Comparison of ENCODE assay signal across 13 mouse cellular contexts in the genomic region with DNA sequence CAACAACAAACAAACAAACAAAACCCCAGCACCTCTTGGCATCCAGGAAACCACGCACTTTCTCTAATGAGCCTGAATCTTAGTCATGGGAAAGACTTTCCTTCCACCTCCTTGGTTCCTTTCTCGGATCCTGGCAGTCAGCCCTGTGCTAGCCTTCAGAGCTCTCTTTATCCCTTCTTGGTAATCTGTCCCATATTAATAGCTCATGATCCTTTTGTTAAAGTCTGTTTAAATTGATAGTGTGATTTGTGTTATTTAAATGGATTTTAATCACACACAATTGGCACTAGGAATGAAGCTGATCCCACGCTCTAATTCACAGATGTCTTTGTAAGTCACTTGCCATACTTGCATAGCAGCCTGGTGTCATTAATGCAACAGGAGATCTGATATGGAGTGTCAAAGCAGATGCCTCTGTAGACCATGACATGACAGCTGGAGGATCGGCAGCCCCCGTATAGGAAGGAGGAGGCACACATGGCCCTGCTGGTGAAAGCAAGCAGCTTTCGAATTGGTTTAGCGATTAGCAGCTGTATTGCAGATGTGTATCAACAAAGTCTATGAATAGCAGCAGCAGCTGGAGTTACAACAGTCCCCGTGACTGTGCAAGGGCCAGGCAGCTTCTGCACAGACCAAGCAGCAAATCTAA. TPM values are rescaled to one million over a fixed set of nuclear protein-coding genes. Genes with fewer than 3 reads are reported as not detected.
DNase-seq lines count a peak whose midpoint lies in the region; ATAC-seq and TF ChIP-seq lines count a peak whose summit lies in the region.
"Had no signal": no experiment of that assay in that cellular context is flagged by ENCODE, and none has a peak within 500 bp of the region (broad histone marks: within the 10 kb centered on the region; RNA-seq: fewer than 3 reads in every experiment).

No protein-coding gene starts in this region.

- TF ChIP-seq CTCF in stomach, postnatal 0 days (IDR thresholded peaks at IDR 0.05; ENCODE audit: low read depth) = no peak

- no peaks in the 10 kb centered on the region for H3K27me3 ChIP-seq in forebrain, embryonic 16.5 days (replicated peaks; ENCODE audit: control insufficient read depth, insufficient read depth, low read length)
- H3K27me3 ChIP-seq in forebrain, embryonic 11.5 days (ENCODE audit: control insufficient read depth, insufficient read depth, low read length) = no peaks in the 10 kb centered on the region
- H3K27me3 ChIP-seq in stomach, embryonic 15.5 days (replicated peaks) = no peaks in the 10 kb centered on the region
- no peaks in the 10 kb centered on the region for H3K27me3 ChIP-seq in stomach, postnatal 0 days (ENCODE audit: control insufficient read depth, insufficient read depth, low read length)
- H3K27me3 ChIP-seq in stomach, embryonic 16.5 days (ENCODE audit: control insufficient read depth, insufficient read depth, low read length) = no peaks in the 10 kb centered on the region
- H3K27me3 ChIP-seq: hindbrain, embryonic 13.5 days; neural tube, embryonic 13.5 days; Patski had no signal

- no peak for DNase-seq in forebrain, embryonic 11.5 days (ENCODE audit: low spot score)
- no peak for DNase-seq in stomach, postnatal 0 days (ENCODE audit: low spot score)
- DNase-seq in layer of hippocampus, adult 9-10 months (ENCODE audit: low spot score) = peak; percentile 50
- DNase-seq in heart, adult 18-20 months = no peak

- H3K4me3 ChIP-seq in forebrain, embryonic 16.5 days (replicated peaks; ENCODE audit: low read length) = no peak overlapping the region
- no peak overlapping the region for H3K4me3 ChIP-seq in forebrain, embryonic 11.5 days (ENCODE audit: low read depth, low read length)
- no peak overlapping the region for H3K4me3 ChIP-seq in stomach, embryonic 15.5 days (replicated peaks)
- H3K4me3 ChIP-seq in stomach, postnatal 0 days (ENCODE audit: low read depth, low read length) = no peak overlapping the region
- no peak overlapping the region for H3K4me3 ChIP-seq in stomach, embryonic 16.5 days (replicated peaks; ENCODE audit: low read length)
- H3K4me3 ChIP-seq: hindbrain, embryonic 13.5 days; neural tube, embryonic 13.5 days had no signal

- WGBS in forebrain, embryonic 16.5 days = 41% methylated on average over 8 of the region's 8 CpGs
- 84% methylated on average over 8 of the region's 8 CpGs for WGBS in forebrain, embryonic 11.5 days
- 48% methylated on average over 8 of the region's 8 CpGs for WGBS in stomach, embryonic 15.5 days
- 46% methylated on average over 8 of the region's 8 CpGs for WGBS in stomach, postnatal 0 days
- WGBS in stomach, embryonic 16.5 days = 49% methylated on average over 8 of the region's 8 CpGs

- H3K9ac ChIP-seq in forebrain, embryonic 16.5 days (replicated peaks; ENCODE audit: low read depth, low read length) = no peak overlapping the region
- no peak overlapping the region for H3K9ac ChIP-seq in forebrain, embryonic 11.5 days (ENCODE audit: low read length)
- no peak overlapping the region for H3K9ac ChIP-seq in stomach, embryonic 15.5 days
- no peak overlapping the region for H3K9ac ChIP-seq in stomach, postnatal 0 days (ENCODE audit: low read length)
- H3K9ac ChIP-seq in stomach, embryonic 16.5 days (ENCODE audit: low read length) = no peak overlapping the region
- H3K9ac ChIP-seq: hindbrain, embryonic 13.5 days; liver, embryonic 14.5 days; neural tube, embryonic 13.5 days had no signal

- no peak overlapping the region for H3K4me2 ChIP-seq in forebrain, embryonic 16.5 days (ENCODE audit: low read length)
- no peak overlapping the region for H3K4me2 ChIP-seq in forebrain, embryonic 11.5 days (ENCODE audit: low read depth, low read length, severe bottlenecking)
- no peak overlapping the region for H3K4me2 ChIP-seq in stomach, embryonic 15.5 days
- no peak overlapping the region for H3K4me2 ChIP-seq in stomach, postnatal 0 days (replicated peaks; ENCODE audit: low read depth)
- no peak overlapping the region for H3K4me2 ChIP-seq in stomach, embryonic 16.5 days (ENCODE audit: low read depth, low read length)
- H3K4me2 ChIP-seq: hindbrain, embryonic 13.5 days; neural tube, embryonic 13.5 days had no signal

- H3K36me3 ChIP-seq in forebrain, embryonic 16.5 days (ENCODE audit: control insufficient read depth, insufficient read depth) = no peaks in the 10 kb centered on the region
- H3K36me3 ChIP-seq in forebrain, embryonic 11.5 days (ENCODE audit: control insufficient read depth, insufficient read depth, low read length) = no peaks in the 10 kb centered on the region
- H3K36me3 ChIP-seq in stomach, embryonic 15.5 days = no peaks in the 10 kb centered on the region
- no peaks in the 10 kb centered on the region for H3K36me3 ChIP-seq in stomach, postnatal 0 days (ENCODE audit: control insufficient read depth, insufficient read depth, low read length)
- no peaks in the 10 kb centered on the region for H3K36me3 ChIP-seq in stomach, embryonic 16.5 days (ENCODE audit: control insufficient read depth, insufficient read depth, low read length)
- H3K36me3 ChIP-seq: hindbrain, embryonic 13.5 days; neural tube, embryonic 13.5 days had no signal

- H3K27ac ChIP-seq in forebrain, embryonic 16.5 days (ENCODE audit: low read length) = no peak overlapping the region
- no peak overlapping the region for H3K27ac ChIP-seq in forebrain, embryonic 11.5 days (ENCODE audit: low read depth, low read length)
- no peak overlapping the region for H3K27ac ChIP-seq in stomach, embryonic 15.5 days
- H3K27ac ChIP-seq in stomach, postnatal 0 days (replicated peaks) = no peak overlapping the region
- H3K27ac ChIP-seq in stomach, embryonic 16.5 days (ENCODE audit: low read length) = no peak overlapping the region
- H3K27ac ChIP-seq: hindbrain, embryonic 13.5 days; kidney, postnatal 0 days; liver, embryonic 14.5 days; neural tube, embryonic 13.5 days had no signal

- no peaks in the 10 kb centered on the region for H3K9me3 ChIP-seq in forebrain, embryonic 16.5 days (ENCODE audit: control insufficient read depth, low read length)
- no peaks in the 10 kb centered on the region for H3K9me3 ChIP-seq in forebrain, embryonic 11.5 days (ENCODE audit: control insufficient read depth, low read length)
- no peaks in the 10 kb centered on the region for H3K9me3 ChIP-seq in stomach, embryonic 15.5 days
- H3K9me3 ChIP-seq in stomach, postnatal 0 days (ENCODE audit: control insufficient read depth, low read length) = no peaks in the 10 kb centered on the region
- H3K9me3 ChIP-seq in stomach, embryonic 16.5 days (replicated peaks; ENCODE audit: control insufficient read depth, low read length) = no peaks in the 10 kb centered on the region
- H3K9me3 ChIP-seq: hindbrain, embryonic 13.5 days; neural tube, embryonic 13.5 days had no signal

- TF ChIP-seq EP300 in stomach, postnatal 0 days (optimal IDR thresholded peaks at IDR 0.05) = no peak

- H3K4me1 ChIP-seq in forebrain, embryonic 16.5 days (replicated peaks; ENCODE audit: control insufficient read depth, insufficient read depth, low read length) = no peaks in the 10 kb centered on the region
- no peaks in the 10 kb centered on the region for H3K4me1 ChIP-seq in forebrain, embryonic 11.5 days (replicated peaks; ENCODE audit: control insufficient read depth, insufficient read depth, low read length)
- H3K4me1 ChIP-seq in stomach, embryonic 15.5 days = no peaks in the 10 kb centered on the region
- H3K4me1 ChIP-seq in stomach, postnatal 0 days (replicated peaks; ENCODE audit: control insufficient read depth, insufficient read depth) = no peaks in the 10 kb centered on the region
- 0 out of 2 replicates have a peak, but pooled peaks cover 3% of the 10 kb centered on the region for H3K4me1 ChIP-seq in stomach, embryonic 16.5 days (ENCODE audit: control insufficient read depth, insufficient read depth, low read length)
- H3K4me1 ChIP-seq: hindbrain, embryonic 13.5 days; neural tube, embryonic 13.5 days had no signal

- peak; percentile 61; the same call in 1 of the 2 replicates for ATAC-seq in forebrain, embryonic 16.5 days
- ATAC-seq in forebrain, embryonic 11.5 days (replicated peaks; ENCODE audit: low FRiP score) = no peak
- 0 out of 2 replicates have a peak, but pooled peaks have one; percentile 22 for ATAC-seq in stomach, embryonic 15.5 days (ENCODE audit: insufficient read depth, low FRiP score, low read depth)
- no peak for ATAC-seq in stomach, postnatal 0 days (ENCODE audit: low FRiP score, low TSS enrichment)
- peak; percentile 56 for ATAC-seq in stomach, embryonic 16.5 days (ENCODE audit: insufficient read depth, low FRiP score)
- no peak for ATAC-seq in inflammation-experienced regulatory T-cells, adult 6 months

RNA-seq across cellular contexts. Expression of a gene that starts 31.4 kb away (rescaled TPM):
- polyA plus RNA-seq in forebrain, embryonic 16.5 days (2015; fragmentation: Nextera tagmentation; extraction: Ambion mirVana) = 3.9 and 4.7 TPM in 2 replicates
- polyA plus RNA-seq in forebrain, embryonic 11.5 days (2014; fragmentation: Nextera tagmentation; extraction: Ambion mirVana) = 4.2 and 5.3 TPM in 2 replicates
- 2.2 TPM in 2 replicates for polyA plus RNA-seq in stomach, embryonic 15.5 days (2015; fragmentation: Nextera tagmentation; extraction: Ambion mirVana)
- polyA plus RNA-seq in stomach, postnatal 0 days (2015; fragmentation: Nextera tagmentation; extraction: Ambion mirVana) = 0.98 and 1.1 TPM in 2 replicates
- 2.4 TPM in 2 replicates for polyA plus RNA-seq in stomach, embryonic 16.5 days (2015; fragmentation: Nextera tagmentation; extraction: Ambion mirVana)
- 1 to 10 TPM in 2 of 3 experiments, under 1 TPM in 1; 0.86 to 2.4 (median 1.4) TPM for polyA plus RNA-seq in inflammation-experienced regulatory T-cells, adult 6 months (2017; shearing (Covaris generic))
- under 1 TPM; 0.49 to 0.62 TPM for total RNA-seq in heart, adult 18-20 months (2021)

RNA-seq across cellular contexts. Expression of a gene that starts 31.7 kb away (rescaled TPM):
- 455 and 506 TPM in 2 replicates for polyA plus RNA-seq in forebrain, embryonic 16.5 days (2015; fragmentation: Nextera tagmentation; extraction: Ambion mirVana)
- 746 and 852 TPM in 2 replicates for polyA plus RNA-seq in forebrain, embryonic 11.5 days (2014; fragmentation: Nextera tagmentation; extraction: Ambion mirVana)
- polyA plus RNA-seq in stomach, embryonic 15.5 days (2015; fragmentation: Nextera tagmentation; extraction: Ambion mirVana) = 983 and 1,042 TPM in 2 replicates
- 779 and 827 TPM in 2 replicates for polyA plus RNA-seq in stomach, postnatal 0 days (2015; fragmentation: Nextera tagmentation; extraction: Ambion mirVana)
- 790 and 946 TPM in 2 replicates for polyA plus RNA-seq in stomach, embryonic 16.5 days (2015; fragmentation: Nextera tagmentation; extraction: Ambion mirVana)
- polyA plus RNA-seq in inflammation-experienced regulatory T-cells, adult 6 months (2017; shearing (Covaris generic)) = 1,000 to 10,000 TPM; 1,095 to 1,593 (median 1,512) TPM
- total RNA-seq in heart, adult 18-20 months (2021) = 100 to 1,000 TPM; 354 to 362 TPM

RNA-seq across cellular contexts. Expression of a gene that starts 37.7 kb away (rescaled TPM):
- polyA plus RNA-seq in forebrain, embryonic 16.5 days (2015; fragmentation: Nextera tagmentation; extraction: Ambion mirVana) = 3.4 and 4.5 TPM in 2 replicates
- 3.5 and 4.5 TPM in 2 replicates for polyA plus RNA-seq in forebrain, embryonic 11.5 days (2014; fragmentation: Nextera tagmentation; extraction: Ambion mirVana)
- polyA plus RNA-seq in stomach, embryonic 15.5 days (2015; fragmentation: Nextera tagmentation; extraction: Ambion mirVana) = 1.6 and 2.8 TPM in 2 replicates
- 0.47 and 0.85 TPM in 2 replicates for polyA plus RNA-seq in stomach, postnatal 0 days (2015; fragmentation: Nextera tagmentation; extraction: Ambion mirVana)
- polyA plus RNA-seq in stomach, embryonic 16.5 days (2015; fragmentation: Nextera tagmentation; extraction: Ambion mirVana) = 2.6 and 2.8 TPM in 2 replicates
- under 1 TPM; 0.12 to 0.57 (median 0.24) TPM for polyA plus RNA-seq in inflammation-experienced regulatory T-cells, adult 6 months (2017; shearing (Covaris generic))
- 1 to 10 TPM; 2.1 to 2.7 TPM for total RNA-seq in heart, adult 18-20 months (2021)

Comparison
In these comparisons a context has a peak if more than half of its experiments do, and no peak if none do; other contexts are left out.
1. ATAC-seq: peak in forebrain, embryonic 16.5 days (single experiment), stomach, embryonic 15.5 days (single experiment) and stomach, embryonic 16.5 days (single experiment); none in forebrain, embryonic 11.5 days (single experiment), stomach, postnatal 0 days (single experiment) and inflammation-experienced regulatory T-cells, adult 6 months (single experiment).